Mouse (Mus musculus): Measurements from ENCODE around the gene Ptgfrn. TPM values are rescaled to one million over a fixed set of nuclear protein-coding genes. Genes with fewer than 3 reads are reported as not detected.

Ptgfrn gene
- total and polyA plus RNA-seq, 3 experiments: 18.5 to 25.1 (median 19.4) TPM

DNA sequence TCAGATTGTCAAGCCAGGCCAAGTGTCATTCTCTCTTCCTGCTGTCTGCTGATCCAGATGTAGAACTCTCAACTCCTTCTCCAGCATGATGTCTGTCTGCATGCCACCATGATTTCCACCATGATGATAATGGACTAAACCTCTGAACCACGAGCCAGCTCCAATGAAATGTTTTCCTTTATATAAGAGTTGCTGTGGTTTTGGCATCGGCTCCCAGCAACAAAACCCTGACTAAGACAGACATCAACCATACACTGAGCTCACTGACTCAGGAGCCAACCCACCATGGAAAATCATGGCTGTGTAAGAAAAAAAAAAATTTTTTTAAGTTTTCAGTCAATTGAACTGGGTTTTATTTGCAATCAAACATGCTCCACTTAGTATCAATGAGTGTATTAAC, 17.7 kb upstream of the Ptgfrn start:
- intact Hi-C loops (cut with DNase I): no loop called here
- Histone ChIP-seq H3K79me2 (replicated peaks; ENCODE audit: control insufficient read depth, insufficient read depth, low read length) (no peaks in the 10 kb centered on the region), H3K4me1 (ENCODE audit: control insufficient read depth, insufficient read depth, low read length) (peaks cover 7% of the 10 kb centered on the region), H3K27ac (no peak overlapping the region), H3K9ac (ENCODE audit: low read depth, low read length) (no peak overlapping the region), H3K36me3 (ENCODE audit: control insufficient read depth, insufficient read depth, low read length) (0 out of 2 replicates have a peak, but pooled peaks cover 3% of the 10 kb centered on the region), H3K4me3 (no peak overlapping the region), H3K27me3 (ENCODE audit: control insufficient read depth, insufficient read depth, low read length) (no peaks in the 10 kb centered on the region)
- 85% methylated on average over 2 of the region's 2 CpGs for WGBS
- TF ChIP-seq POLR2A (IDR thresholded peaks at IDR 0.05; ENCODE audit: insufficient read depth, low read depth, low read length) (no peak), EP300 (IDR thresholded peaks at IDR 0.05; ENCODE audit: insufficient read depth, low read depth, low read length) (no peak), CTCF (IDR thresholded peaks at IDR 0.05) (no peak)
- no peak for DNase-seq

DNA sequence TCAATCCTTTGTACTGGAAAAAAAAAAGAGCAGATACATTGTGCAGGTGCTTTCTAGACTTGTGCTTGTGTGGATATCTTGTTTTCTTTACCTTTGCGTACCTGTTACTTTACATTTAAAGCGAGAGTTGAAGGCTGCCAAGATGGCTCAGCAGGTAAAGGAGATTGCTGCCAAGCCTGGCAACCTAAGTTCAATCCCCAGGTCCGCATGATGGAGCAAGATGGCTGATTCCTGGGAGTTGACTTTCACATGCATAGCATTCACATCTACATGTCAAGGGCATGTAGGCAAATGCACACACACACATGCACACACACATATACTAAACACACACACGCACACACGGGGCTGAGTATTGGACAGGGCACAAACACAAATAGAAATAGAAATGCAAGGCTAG, 14.6 kb upstream of the Ptgfrn start:
- no peak for DNase-seq
- intact Hi-C loops (cut with DNase I): no loop called here
- Histone ChIP-seq H3K9ac (ENCODE audit: low read depth, low read length) (no peak overlapping the region), H3K79me2 (replicated peaks; ENCODE audit: control insufficient read depth, insufficient read depth, low read length) (no peaks in the 10 kb centered on the region), H3K4me3 (no peak overlapping the region), H3K27me3 (ENCODE audit: control insufficient read depth, insufficient read depth, low read length) (no peaks in the 10 kb centered on the region), H3K36me3 (ENCODE audit: control insufficient read depth, insufficient read depth, low read length) (no peaks in the 10 kb centered on the region), H3K27ac (no peak overlapping the region), H3K4me1 (ENCODE audit: control insufficient read depth, insufficient read depth, low read length) (peaks cover 6% of the 10 kb centered on the region)
- TF ChIP-seq EP300 (IDR thresholded peaks at IDR 0.05; ENCODE audit: insufficient read depth, low read depth, low read length) (no peak), CTCF (IDR thresholded peaks at IDR 0.05) (no peak), POLR2A (IDR thresholded peaks at IDR 0.05; ENCODE audit: insufficient read depth, low read depth, low read length) (no peak)
- 93% methylated on average over 5 of the region's 5 CpGs for WGBS

DNA sequence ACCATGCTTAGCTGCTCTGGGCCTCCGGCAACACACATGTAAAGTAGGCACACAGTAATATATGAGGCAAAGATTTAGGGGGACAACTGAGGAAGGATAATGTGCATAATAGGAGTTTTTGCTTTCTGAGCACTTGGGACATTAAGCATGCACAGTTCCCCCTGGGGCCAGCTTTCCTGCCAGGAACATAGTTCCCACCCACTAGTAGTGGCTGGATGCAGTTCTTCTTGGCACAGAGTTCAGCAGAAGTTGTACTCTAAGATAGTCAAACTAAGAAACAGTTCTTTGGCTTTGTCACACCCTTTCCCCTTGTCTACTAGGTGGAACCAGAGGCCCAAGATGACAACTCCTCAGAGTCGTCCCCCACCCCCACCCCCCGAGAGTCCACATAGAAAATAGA, 12.4 kb upstream of the Ptgfrn start:
- peak in 1 of 2 experiments; percentile 64 for DNase-seq
- H3K27me3 ChIP-seq (ENCODE audit: control insufficient read depth, insufficient read depth, low read length): no peaks in the 10 kb centered on the region
- H3K27ac ChIP-seq: no peak overlapping the region
- H3K9ac ChIP-seq (ENCODE audit: low read depth, low read length): no peak overlapping the region
- intact Hi-C loops (cut with DNase I): no loop called here
- peaks cover 3% of the 10 kb centered on the region; the same call in 1 of the 2 replicates for H3K4me1 ChIP-seq (ENCODE audit: control insufficient read depth, insufficient read depth, low read length)
- no peaks in the 10 kb centered on the region for H3K36me3 ChIP-seq (ENCODE audit: control insufficient read depth, insufficient read depth, low read length)
- WGBS: 58% methylated on average over 3 of the region's 3 CpGs
- no peaks in the 10 kb centered on the region for H3K79me2 ChIP-seq (replicated peaks; ENCODE audit: control insufficient read depth, insufficient read depth, low read length)
- TF ChIP-seq CTCF (IDR thresholded peaks at IDR 0.05) (no peak), EP300 (IDR thresholded peaks at IDR 0.05; ENCODE audit: insufficient read depth, low read depth, low read length) (no peak), POLR2A (IDR thresholded peaks at IDR 0.05; ENCODE audit: insufficient read depth, low read depth, low read length) (no peak)
- H3K4me3 ChIP-seq: no peak overlapping the region

DNA sequence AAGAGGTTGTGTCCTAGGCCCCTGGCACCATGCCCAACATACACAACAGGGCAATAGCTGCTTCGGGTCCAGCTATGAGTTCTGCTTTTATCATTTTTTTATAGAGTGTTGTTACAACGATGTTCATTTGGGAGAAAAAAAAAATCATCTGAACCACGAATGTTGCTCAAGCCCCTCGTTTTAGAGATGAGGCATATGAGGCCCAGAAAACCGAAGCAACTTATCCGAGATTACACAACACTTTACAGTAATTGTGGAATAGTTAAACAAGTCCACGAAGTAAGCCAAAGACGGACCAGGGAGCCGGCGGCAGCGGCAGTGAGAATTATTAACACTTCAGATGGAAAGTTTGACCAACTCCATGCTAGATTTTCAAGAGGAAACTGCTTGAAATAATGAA, 7.7 kb upstream of the Ptgfrn start:
- no peak overlapping the region for H3K9ac ChIP-seq (ENCODE audit: low read depth, low read length)
- TF ChIP-seq POLR2A (IDR thresholded peaks at IDR 0.05; ENCODE audit: insufficient read depth, low read depth, low read length) (no peak), EP300 (IDR thresholded peaks at IDR 0.05; ENCODE audit: insufficient read depth, low read depth, low read length) (no peak), CTCF (IDR thresholded peaks at IDR 0.05) (no peak)
- 93% methylated on average over 11 of the region's 11 CpGs for WGBS
- H3K4me3 ChIP-seq: no peak overlapping the region
- no peaks in the 10 kb centered on the region for H3K79me2 ChIP-seq (replicated peaks; ENCODE audit: control insufficient read depth, insufficient read depth, low read length)
- H3K27ac ChIP-seq: no peak overlapping the region
- intact Hi-C loops (cut with DNase I): no loop called here
- no peaks in the 10 kb centered on the region for H3K27me3 ChIP-seq (ENCODE audit: control insufficient read depth, insufficient read depth, low read length)
- peaks cover 3% of the 10 kb centered on the region; the same call in 1 of the 2 replicates for H3K4me1 ChIP-seq (ENCODE audit: control insufficient read depth, insufficient read depth, low read length)
- no peak for DNase-seq
- H3K36me3 ChIP-seq (ENCODE audit: control insufficient read depth, insufficient read depth, low read length): no peaks in the 10 kb centered on the region

DNA sequence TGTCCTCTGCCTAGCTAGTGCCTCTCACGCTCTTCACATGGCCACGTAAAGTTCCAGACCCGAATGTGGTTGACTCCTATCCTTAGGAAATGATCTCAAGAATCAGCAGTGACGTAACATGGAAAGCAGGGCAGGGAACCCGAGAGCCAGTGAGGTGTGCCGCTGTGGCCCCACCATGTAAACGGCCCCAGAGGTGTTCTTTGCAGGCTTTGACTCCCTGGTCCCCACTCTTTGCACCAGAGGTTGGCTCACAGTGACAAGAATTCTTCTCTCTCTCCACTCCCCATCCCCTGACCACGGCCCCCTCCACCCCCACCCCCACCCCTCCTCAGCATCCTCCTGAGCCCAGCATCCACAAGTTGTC, 7.3 kb upstream of the Ptgfrn start:
- intact Hi-C loops (cut with DNase I): no loop called here
- H3K4me1 ChIP-seq (ENCODE audit: control insufficient read depth, insufficient read depth, low read length): peaks cover 3% of the 10 kb centered on the region; the same call in 1 of the 2 replicates
- no peak for TF ChIP-seq POLR2A (IDR thresholded peaks at IDR 0.05; ENCODE audit: insufficient read depth, low read depth, low read length)
- no peak for TF ChIP-seq CTCF (IDR thresholded peaks at IDR 0.05)
- no peak for TF ChIP-seq EP300 (IDR thresholded peaks at IDR 0.05; ENCODE audit: insufficient read depth, low read depth, low read length)

DNA sequence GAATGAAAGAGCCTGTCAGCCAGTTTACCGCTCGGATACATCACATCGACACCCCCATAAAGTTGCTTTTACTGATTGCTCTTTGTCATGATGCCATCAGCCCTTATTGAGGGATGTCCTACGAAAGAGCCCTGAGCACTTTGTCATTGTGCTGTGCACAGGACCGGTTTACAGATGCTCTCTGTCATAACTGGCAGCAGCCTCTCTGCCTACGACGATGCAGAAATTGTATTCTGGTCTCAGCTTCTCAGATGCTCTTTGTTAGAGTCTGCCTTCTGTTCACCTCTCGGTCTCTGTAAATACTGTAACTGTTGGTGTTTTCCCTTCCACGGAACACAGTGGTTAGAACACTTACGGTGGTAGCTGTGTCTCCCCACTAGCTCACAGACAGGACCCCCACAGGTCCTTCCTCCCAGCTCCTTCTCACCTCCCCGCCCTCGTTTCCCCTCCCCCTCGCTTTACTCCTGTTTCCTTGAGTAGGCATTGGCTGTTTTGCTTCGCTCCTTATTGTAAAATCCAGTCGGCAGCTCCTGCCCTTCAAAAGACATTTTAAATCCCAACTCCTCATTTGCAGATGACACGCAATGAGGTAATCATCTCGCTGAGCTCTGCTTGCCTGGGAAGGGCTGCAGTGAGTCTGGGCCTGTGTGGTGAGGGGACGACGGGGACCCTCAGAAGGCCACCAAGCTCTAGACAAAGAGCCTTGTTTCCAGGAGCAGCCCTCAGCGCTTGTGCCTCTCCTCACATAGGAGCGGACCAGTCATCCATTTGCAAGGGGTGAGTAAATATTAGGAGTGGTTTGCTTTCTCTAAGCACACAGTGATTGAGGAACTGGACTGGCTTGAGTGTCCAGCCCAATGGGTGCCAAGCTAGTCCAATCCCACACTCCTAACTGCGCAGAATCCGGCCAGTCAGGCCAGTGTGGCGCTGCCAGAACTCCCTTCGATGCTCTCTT, 6.6 kb upstream of the Ptgfrn start:
- intact Hi-C loops (cut with DNase I): no loop called here
- H3K4me3 ChIP-seq: no peak overlapping the region
- H3K27me3 ChIP-seq (ENCODE audit: control insufficient read depth, insufficient read depth, low read length): no peaks in the 10 kb centered on the region
- no peak for DNase-seq
- 62% methylated on average over 25 of the region's 25 CpGs for WGBS
- TF ChIP-seq EP300 (IDR thresholded peaks at IDR 0.05; ENCODE audit: insufficient read depth, low read depth, low read length) (no peak), POLR2A (IDR thresholded peaks at IDR 0.05; ENCODE audit: insufficient read depth, low read depth, low read length) (no peak), CTCF (IDR thresholded peaks at IDR 0.05) (no peak)
- no peak overlapping the region for H3K27ac ChIP-seq
- no peaks in the 10 kb centered on the region for H3K79me2 ChIP-seq (replicated peaks; ENCODE audit: control insufficient read depth, insufficient read depth, low read length)
- no peaks in the 10 kb centered on the region for H3K36me3 ChIP-seq (ENCODE audit: control insufficient read depth, insufficient read depth, low read length)
- H3K9ac ChIP-seq (ENCODE audit: low read depth, low read length): no peak overlapping the region
- no peaks in the 10 kb centered on the region for H3K4me1 ChIP-seq (ENCODE audit: control insufficient read depth, insufficient read depth, low read length)

More for the DNA sequence above, 7.3 kb upstream of the Ptgfrn start:
- no peaks in the 10 kb centered on the region for H3K27me3 ChIP-seq (ENCODE audit: control insufficient read depth, insufficient read depth, low read length)
- no peaks in the 10 kb centered on the region for H3K36me3 ChIP-seq (ENCODE audit: control insufficient read depth, insufficient read depth, low read length)
- H3K4me3 ChIP-seq: no peak overlapping the region
- no peaks in the 10 kb centered on the region for H3K79me2 ChIP-seq (replicated peaks; ENCODE audit: control insufficient read depth, insufficient read depth, low read length)
- 91% methylated on average over 8 of the region's 8 CpGs for WGBS
- no peak for DNase-seq
- no peak overlapping the region for H3K27ac ChIP-seq
- no peak overlapping the region for H3K9ac ChIP-seq (ENCODE audit: low read depth, low read length)
